Mouse (Mus musculus) embryonic facial prominence, embryonic 14.5 days (tissue): ENCODE measurements around the gene Nupr1. TPM values are rescaled to one million over a fixed set of nuclear protein-coding genes. Genes with fewer than 3 reads are reported as not detected.
A peak's percentile ranks its signal among the peaks of the same experiment; 100 is the strongest.

Source experiments
- ATAC-seq: fragments of 200-750 bp; cut with Nextera tagmentation; 2 replicates; pipeline ENCODE4 v1.8.0; 2017; ENCODE audit warnings: low read depth, moderate number of reproducible peaks, moderate TSS enrichment
- DNase-seq: peaks from one replicate; pipeline ENCODE4 v3.0.0-alpha.2; 2015; ENCODE audit warnings: low spot score
- H3K27ac ChIP-seq: fragments of 300-500 bp; sonication (generic); replicated peaks from 2 replicates; pipeline ENCODE4 v1.5.1; 2014; ENCODE audit warnings: low read depth, mild to moderate bottlenecking, low read length, moderate library complexity
- H3K27me3 ChIP-seq: fragments of 300-500 bp; sonication (generic); replicated peaks from 2 replicates; pipeline ENCODE4 v1.6.1; 2014; ENCODE audit warnings: low read length; ENCODE audit not compliant: control insufficient read depth, insufficient read depth
- H3K36me3 ChIP-seq: fragments of 300-500 bp; sonication (generic); 2 replicates; pipeline ENCODE4 v1.6.1; 2014; ENCODE audit warnings: low read length, mixed read lengths; ENCODE audit not compliant: control insufficient read depth, insufficient read depth
- H3K4me1 ChIP-seq: fragments of 300-500 bp; sonication (generic); 2 replicates; pipeline ENCODE4 v1.6.1; 2014; ENCODE audit warnings: antibody characterized with exemption, low read length; ENCODE audit not compliant: control insufficient read depth, insufficient read depth
- H3K4me2 ChIP-seq: fragments of 300-500 bp; sonication (generic); 2 replicates; pipeline ENCODE4 v1.6.1; 2014; ENCODE audit warnings: low read depth, mild to moderate bottlenecking, low read length, moderate library complexity, mixed read lengths
- H3K4me3 ChIP-seq: fragments of 300-500 bp; sonication (generic); 2 replicates; pipeline ENCODE4 v1.5.1; 2014; ENCODE audit warnings: low read depth, mild to moderate bottlenecking, low read length
- H3K9ac ChIP-seq: fragments of 300-500 bp; sonication (generic); 2 replicates; pipeline ENCODE4 v1.6.1; 2014; ENCODE audit warnings: low read depth, mild to moderate bottlenecking, low read length, moderate library complexity, mixed read lengths
- H3K9me3 ChIP-seq: fragments of 300-500 bp; sonication (generic); 2 replicates; pipeline ENCODE4 v1.6.1; 2016; ENCODE audit warnings: low read length; ENCODE audit not compliant: control insufficient read depth
- WGBS: fragments of 180-500 bp; shearing (Covaris S2); extraction: QIAGEN DNeasy Blood & Tissue Kit; methylation state at CpG from one replicate; pipeline ENCODE4 v1.1.7; 2014; 5-methylcytosine and 5-hydroxymethylcytosine counted together
- polyA plus RNA-seq: library from polyadenylated mRNA; unstranded; fragments of >200 nt; fragmentation: Nextera tagmentation; extraction: Ambion mirVana; gene quantifications from 2 replicates; pipeline ENCODE4 v1.2.1, GENCODE M21; 2014

Nupr1 gene
- polyA plus RNA-seq, 1 experiment from 2014 or later: 39.9 TPM

GRCm38 (mm10) chr7:126601896-126602295, 28.8 kb downstream of the Nupr1 start:
- no peaks in the 10 kb centered on the region for H3K36me3 ChIP-seq
- H3K27ac ChIP-seq: no peak overlapping the region
- WGBS: 31% methylated on average over 4 of the region's 5 CpGs
- DNase-seq (no peak), ATAC-seq (no peak)
- no peaks in the 10 kb centered on the region for H3K4me1 ChIP-seq
- no peak overlapping the region for H3K9ac ChIP-seq
- H3K4me2 ChIP-seq: no peak overlapping the region
- H3K27me3 ChIP-seq: no peaks in the 10 kb centered on the region
- H3K9me3 ChIP-seq: no peaks in the 10 kb centered on the region
- H3K4me3 ChIP-seq: no peak overlapping the region

- ATAC-seq: no peak
- H3K4me3 ChIP-seq: no peak overlapping the region
- WGBS: 77% methylated on average over 6 of the region's 6 CpGs
Observed at GRCm38 (mm10) chr7:126598919-126599318, 31.7 kb downstream of the Nupr1 start.

DNA sequence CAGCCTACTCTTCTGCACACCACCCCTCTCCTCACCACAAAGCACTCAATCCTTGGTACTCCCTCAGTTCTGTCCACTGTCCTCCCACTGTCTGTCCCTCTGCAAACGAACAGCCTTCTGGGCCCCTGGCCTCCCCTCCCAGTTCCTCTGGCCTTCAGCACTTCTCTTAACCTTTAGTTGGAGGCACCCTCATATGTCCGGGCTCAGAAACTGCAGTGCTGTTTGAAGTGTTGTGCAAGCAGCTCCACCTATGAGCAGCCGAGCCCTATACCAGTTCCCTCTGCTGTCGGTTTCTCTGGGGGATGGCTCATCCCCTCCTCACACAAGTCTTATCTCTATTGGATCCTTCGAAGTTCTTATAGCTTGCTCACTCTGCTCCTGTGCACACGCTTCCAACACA, 34.2 kb downstream of the Nupr1 start:
- no peak overlapping the region for H3K9ac ChIP-seq
- H3K4me2 ChIP-seq: no peak overlapping the region
- no peaks in the 10 kb centered on the region for H3K4me1 ChIP-seq
- H3K27ac ChIP-seq: no peak overlapping the region
- ATAC-seq: no peak
- H3K36me3 ChIP-seq: no peaks in the 10 kb centered on the region
- 57% methylated on average over 6 of the region's 6 CpGs for WGBS
- H3K9me3 ChIP-seq: no peaks in the 10 kb centered on the region
- H3K27me3 ChIP-seq: no peaks in the 10 kb centered on the region; the same call in 1 of the 2 replicates
- H3K4me3 ChIP-seq: no peak overlapping the region
- DNase-seq: no peak

More at GRCm38 (mm10) chr7:126598919-126599318, 31.7 kb downstream of the Nupr1 start:
- H3K36me3 ChIP-seq: no peaks in the 10 kb centered on the region
- no peak overlapping the region for H3K4me2 ChIP-seq
- H3K9me3 ChIP-seq: no peaks in the 10 kb centered on the region
- no peaks in the 10 kb centered on the region for H3K4me1 ChIP-seq
- H3K27me3 ChIP-seq: no peaks in the 10 kb centered on the region
- no peak for DNase-seq
- H3K27ac ChIP-seq: no peak overlapping the region
- H3K9ac ChIP-seq: no peak overlapping the region

- no peaks in the 10 kb centered on the region for H3K36me3 ChIP-seq
- H3K4me2 ChIP-seq: no peak overlapping the region
- 89% methylated on average over 5 of the region's 5 CpGs for WGBS
- no peaks in the 10 kb centered on the region for H3K4me1 ChIP-seq
- ATAC-seq (no peak), DNase-seq (no peak)
- no peak overlapping the region for H3K27ac ChIP-seq
- H3K27me3 ChIP-seq: no peaks in the 10 kb centered on the region; the same call in 1 of the 2 replicates
- H3K9me3 ChIP-seq: no peaks in the 10 kb centered on the region
- no peak overlapping the region for H3K9ac ChIP-seq
- no peak overlapping the region for H3K4me3 ChIP-seq
Observed at GRCm38 (mm10) chr7:126595890-126596289, 34.8 kb downstream of the Nupr1 start.

GRCm38 (mm10) chr7:126594862-126595561, 35.6 kb downstream of the Nupr1 start, which contains the start of gene Il27:
TSS of gene Il27 (minus strand) at chr7:126594941.
- Histone ChIP-seq H3K36me3 (no peaks in the 10 kb centered on the region), H3K4me1 (no peaks in the 10 kb centered on the region), H3K4me2 (no peak within 1 kb of the TSS), H3K27ac (no peak within 1 kb of the TSS), H3K27me3 (no peaks in the 10 kb centered on the region; the same call in 1 of the 2 replicates), H3K4me3 (no peak within 1 kb of the TSS), H3K9ac (no peak within 1 kb of the TSS), H3K9me3 (no peaks in the 10 kb centered on the region)
- ATAC-seq (no peak), DNase-seq (no peak)
- WGBS: 80% methylated on average over 11 of the region's 11 CpGs

- H3K36me3 ChIP-seq: no peaks in the 10 kb centered on the region
- H3K4me3 ChIP-seq: no peak overlapping the region
- DNase-seq: peak; percentile 74
- H3K9me3 ChIP-seq: no peaks in the 10 kb centered on the region
- ATAC-seq: peak; percentile 53
- WGBS: 10% methylated on average over 14 of the region's 16 CpGs
- peak overlapping the region; percentile 18 for H3K4me2 ChIP-seq
- no peaks in the 10 kb centered on the region; the same call in 1 of the 2 replicates for H3K27me3 ChIP-seq
- peak overlapping the region; percentile 20; the same call in 1 of the 2 replicates for H3K9ac ChIP-seq
- no peak overlapping the region for H3K27ac ChIP-seq
- no peaks in the 10 kb centered on the region for H3K4me1 ChIP-seq
Observed at GRCm38 (mm10) chr7:126587779-126588178, 42.9 kb downstream of the Nupr1 start.

DNA sequence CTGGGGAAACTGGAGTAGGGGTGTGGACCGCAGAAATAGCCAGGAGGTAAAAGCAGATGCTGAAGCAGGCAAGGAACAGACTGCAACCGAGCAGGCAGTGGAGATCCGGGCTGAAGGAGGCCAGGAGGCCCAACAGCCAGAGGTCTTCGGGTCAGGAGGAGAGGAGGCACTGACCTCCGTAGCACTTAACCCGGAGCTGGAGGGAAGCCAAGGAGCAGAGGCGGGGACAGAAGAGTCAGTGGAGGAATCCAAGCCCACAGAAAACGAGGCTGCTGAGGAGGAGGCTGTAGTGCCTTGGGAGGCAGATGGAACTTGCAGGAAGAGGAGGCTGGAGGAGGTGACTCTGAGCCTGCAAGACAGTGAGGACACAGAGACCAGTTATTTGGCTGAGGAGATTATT, 43.8 kb downstream of the Nupr1 start:
- 61% methylated on average over 8 of the region's 8 CpGs for WGBS
- H3K9me3 ChIP-seq: no peaks in the 10 kb centered on the region
- H3K4me1 ChIP-seq: peaks cover 7% of the 10 kb centered on the region; the same call in 1 of the 2 replicates
- no peak overlapping the region for H3K4me3 ChIP-seq
- no peak overlapping the region for H3K27ac ChIP-seq
- H3K4me2 ChIP-seq: no peak overlapping the region
- H3K36me3 ChIP-seq: no peaks in the 10 kb centered on the region
- no peak overlapping the region; the same call in 1 of the 2 replicates for H3K9ac ChIP-seq
- ATAC-seq (no peak), DNase-seq (no peak)
- H3K27me3 ChIP-seq: no peaks in the 10 kb centered on the region; the same call in 1 of the 2 replicates

DNA sequence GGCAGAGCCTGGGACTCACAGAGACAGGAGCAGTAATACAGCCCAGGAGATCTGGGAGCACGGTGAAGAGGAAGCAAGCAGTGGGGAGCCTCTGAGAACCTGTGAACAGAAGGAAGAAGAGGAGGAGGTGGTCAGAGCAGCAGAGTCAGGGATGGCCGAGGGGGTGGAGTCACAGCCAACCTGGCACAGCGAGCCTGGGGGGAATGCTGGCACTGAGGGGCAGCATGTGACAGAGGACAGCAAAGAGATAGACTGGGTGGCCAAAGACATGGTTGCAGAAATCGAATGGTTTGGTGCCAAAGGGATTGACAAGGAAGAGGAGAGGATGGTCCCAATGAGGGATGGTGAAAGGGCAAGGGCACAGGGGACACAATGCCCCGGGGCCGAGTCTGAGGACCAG, 44.9 kb downstream of the Nupr1 start, which contains the start of gene Cln3:
Gene Cln3, minus strand, starts transcription at position 101 of the 400 bp plus-strand sequence.
- 76% methylated on average over 6 of the region's 6 CpGs for WGBS
- Histone ChIP-seq H3K4me2 (no peak within 1 kb of the TSS), H3K9ac (no peak within 1 kb of the TSS; the same call in 1 of the 2 replicates), H3K27ac (no peak within 1 kb of the TSS), H3K36me3 (no peaks in the 10 kb centered on the region), H3K9me3 (no peaks in the 10 kb centered on the region), H3K4me3 (no peak within 1 kb of the TSS), H3K27me3 (no peaks in the 10 kb centered on the region), H3K4me1 (peaks cover 9% of the 10 kb centered on the region; the same call in 1 of the 2 replicates)
- DNase-seq: no peak
- ATAC-seq: no peak
